Mouse (Mus musculus): ENCODE results near the gene Nol7. TPM values are rescaled to one million over a fixed set of nuclear protein-coding genes. Genes with fewer than 3 reads are reported as not detected.

The Nol7 gene
- polyA plus RNA-seq (2012; rRNA removed; ENCODE audit: low replicate concordance), result 76.1 and 81.9 TPM in 2 replicates

GRCm38 (mm10) chr13:43398297-43399080 lies at the start of gene Nol7:
Gene Nol7 (plus strand): TSS chr13:43398390.

GRCm38 (mm10) chr13:43364985-43365824 lies 33.0 kb upstream of the Nol7 start, which contains the start of gene Sirt5:
Gene Sirt5 (plus strand): TSS chr13:43365496.

Other genes starting within 250 kb of the Nol7 start
- 3.0 and 9.5 TPM in 2 replicates for gene Tbc1d7, start 226.9 kb upstream of the Nol7 start, polyA plus RNA-seq (2012; rRNA removed; ENCODE audit: low replicate concordance)
- gene Gfod1, start 94.2 kb upstream of the Nol7 start, polyA plus RNA-seq (2012; rRNA removed; ENCODE audit: low replicate concordance), result 1.2 and 2.3 TPM in 2 replicates
- 2.0 and 2.5 TPM in 2 replicates for gene Sirt5, start 32.9 kb upstream of the Nol7 start, polyA plus RNA-seq (2012; rRNA removed; ENCODE audit: low replicate concordance)
- 7.2 and 14.7 TPM in 2 replicates for gene Ranbp9, start 82.9 kb downstream of the Nol7 start, polyA plus RNA-seq (2012; rRNA removed; ENCODE audit: low replicate concordance)
- 17.9 and 52.3 TPM in 2 replicates for gene Mcur1, start 161.8 kb downstream of the Nol7 start, polyA plus RNA-seq (2012; rRNA removed; ENCODE audit: low replicate concordance)
- not detected in 2 replicates for gene Rnf182, start 217.3 kb downstream of the Nol7 start, polyA plus RNA-seq (2012; rRNA removed; ENCODE audit: low replicate concordance)